Mouse (Mus musculus) olfactory bulb, adult 2 months (tissue): ENCODE data around the gene Tarbp1.

ENCODE experiments used
- CTCF ChIP-seq: fragments of 200-500 bp; IDR thresholded peaks from 2 replicates; pipeline ENCODE4 v1.5.1; 2012; ENCODE audit warnings: low read depth, mild to moderate bottlenecking, low read length, moderate library complexity; ENCODE audit not compliant: insufficient read depth
- POLR2A ChIP-seq: fragments of 200-500 bp; IDR thresholded peaks from 2 replicates; pipeline ENCODE4 v1.6.1; 2012; ENCODE audit warnings: mild to moderate bottlenecking, low read depth, low read length, moderate library complexity; ENCODE audit not compliant: insufficient read depth

DNA sequence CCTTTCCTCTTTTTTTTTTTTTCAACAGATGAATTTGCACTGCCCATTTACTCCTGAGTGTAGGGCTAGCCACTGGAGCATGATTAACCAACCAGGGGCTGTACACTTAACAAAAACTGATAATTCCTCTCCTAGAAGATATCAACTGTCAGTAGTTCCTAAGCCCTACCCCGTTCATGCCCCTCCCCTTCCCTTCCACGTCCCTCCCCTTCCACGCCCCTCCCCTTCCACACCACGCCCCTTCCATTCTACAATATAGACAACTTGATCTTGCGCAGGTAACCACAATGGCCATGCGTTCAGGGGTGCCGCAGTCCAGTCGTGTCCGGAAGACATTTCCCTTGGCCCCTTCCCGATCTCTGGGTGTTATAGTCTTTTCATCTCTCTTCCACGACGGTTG is 20.6 kb upstream of the Tarbp1 start:
- no peak for TF ChIP-seq CTCF
- TF ChIP-seq POLR2A, result no peak
